Mouse (Mus musculus): ENCODE results near the gene Tanc2.
A peak's percentile ranks its signal among the peaks of the same experiment; 100 is the strongest.

Tanc2 gene

GRCm38 (mm10) chr11:105837962-105838361, 248.2 kb downstream of the Tanc2 start:
- no peak for DNase-seq

- no peak for DNase-seq
Measured at GRCm38 (mm10) chr11:105845901-105846300, 256.1 kb downstream of the Tanc2 start.

- no peak for DNase-seq
Measured at GRCm38 (mm10) chr11:105855504-105855903, 265.7 kb downstream of the Tanc2 start.

- DNase-seq = no peak
Measured at GRCm38 (mm10) chr11:105858063-105858462, 268.3 kb downstream of the Tanc2 start.

GRCm38 (mm10) chr11:105885558-105885957, 295.8 kb downstream of the Tanc2 start:
- DNase-seq = no peak

- no peak for DNase-seq
Measured at GRCm38 (mm10) chr11:105887281-105887680, 297.5 kb downstream of the Tanc2 start.

- no peak for DNase-seq
Measured at GRCm38 (mm10) chr11:105899151-105899550, 309.4 kb downstream of the Tanc2 start.

GRCm38 (mm10) chr11:105901501-105901900, 311.7 kb downstream of the Tanc2 start:
- no peak for DNase-seq

- DNase-seq = no peak
Measured at GRCm38 (mm10) chr11:105902956-105903355, 313.2 kb downstream of the Tanc2 start.

- no peak for DNase-seq
Measured at GRCm38 (mm10) chr11:105905529-105906213, 315.9 kb downstream of the Tanc2 start.

- DNase-seq = no peak
Measured at GRCm38 (mm10) chr11:105907381-105907780, 317.6 kb downstream of the Tanc2 start.

GRCm38 (mm10) chr11:105908926-105909325, 319.1 kb downstream of the Tanc2 start:
- DNase-seq = no peak

GRCm38 (mm10) chr11:105909617-105910016, 319.8 kb downstream of the Tanc2 start:
- no peak for DNase-seq

GRCm38 (mm10) chr11:105911149-105911548, 321.4 kb downstream of the Tanc2 start:
- no peak for DNase-seq

GRCm38 (mm10) chr11:105911592-105912375, 322.0 kb downstream of the Tanc2 start:
- peak in 1 of 2 experiments; percentile 22 for DNase-seq

- DNase-seq = no peak
Measured at GRCm38 (mm10) chr11:105913580-105913979, 323.8 kb downstream of the Tanc2 start.

- DNase-seq = no peak
Measured at GRCm38 (mm10) chr11:105920098-105920785, 330.5 kb downstream of the Tanc2 start.

GRCm38 (mm10) chr11:105920836-105921235, 331.1 kb downstream of the Tanc2 start:
- DNase-seq = no peak

- DNase-seq = no peak
Measured at GRCm38 (mm10) chr11:105921275-105921674, 331.5 kb downstream of the Tanc2 start.

GRCm38 (mm10) chr11:105922769-105923663, 333.2 kb downstream of the Tanc2 start:
- no peak for DNase-seq

GRCm38 (mm10) chr11:105927065-105928030, 337.6 kb downstream of the Tanc2 start:
- peak; percentile 16 to 19 for DNase-seq
